Mouse (Mus musculus): ENCODE measurements around the gene Xrcc3. TPM values are rescaled to one million over a fixed set of nuclear protein-coding genes. Genes with fewer than 3 reads are reported as not detected.

The Xrcc3 gene
- polyA plus RNA-seq, 1 experiment = 9.3 TPM

- Histone ChIP-seq H3K4me1 (ENCODE audit: control insufficient read depth, insufficient read depth, insufficient read length, low read length) (no peaks in the 10 kb centered on the region), H3K27ac (ENCODE audit: insufficient read depth, low read depth, low read length) (no peak overlapping the region), H3K27me3 (ENCODE audit: control insufficient read depth, insufficient read depth, low read length) (no peaks in the 10 kb centered on the region), H3K36me3 (ENCODE audit: control insufficient read depth, insufficient read depth, low read length) (peaks cover 90% of the 10 kb centered on the region), H3K4me3 (ENCODE audit: low read depth, low read length) (no peak overlapping the region)
- TF ChIP-seq POLR2A (IDR thresholded peaks at IDR 0.05; ENCODE audit: low read depth, low read length) = no peak
- TF ChIP-seq CTCF (IDR thresholded peaks at IDR 0.05; ENCODE audit: extremely low read depth, insufficient read length, insufficient replicate concordance, low read depth, low read length) = no peak
- 88% methylated on average over 9 of the region's 9 CpGs for WGBS
Measured at GRCm38 (mm10) chr12:111829954-111830353, 16.3 kb upstream of the Xrcc3 start.

DNA sequence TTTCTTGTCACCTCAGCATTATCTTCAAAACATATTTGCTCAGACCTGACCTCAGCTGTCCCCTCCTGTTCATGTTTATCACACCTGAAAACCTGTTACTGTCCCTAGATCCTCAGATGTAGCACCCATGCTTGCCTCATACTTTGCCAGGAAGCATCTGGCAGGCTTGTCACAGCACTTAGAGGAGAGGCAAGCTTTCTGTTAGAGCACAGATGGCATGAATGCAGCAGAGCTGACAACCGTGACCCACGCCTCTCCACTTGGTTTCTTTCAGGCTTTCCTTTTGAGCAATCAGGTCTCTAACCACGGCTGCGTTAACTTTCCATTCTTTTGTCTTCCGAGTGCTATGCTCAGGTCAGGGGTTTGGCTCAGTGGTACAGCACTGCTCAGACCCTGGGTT is 15.8 kb upstream of the Xrcc3 start:
- no peaks in the 10 kb centered on the region for H3K4me1 ChIP-seq (ENCODE audit: control insufficient read depth, insufficient read depth, insufficient read length, low read length)
- H3K27ac ChIP-seq (ENCODE audit: insufficient read depth, low read depth, low read length) = no peak overlapping the region
- no peak overlapping the region for H3K4me3 ChIP-seq (ENCODE audit: low read depth, low read length)
- H3K27me3 ChIP-seq (ENCODE audit: control insufficient read depth, insufficient read depth, low read length) = no peaks in the 10 kb centered on the region
- 84% methylated on average over 5 of the region's 5 CpGs for WGBS
- peaks cover 91% of the 10 kb centered on the region for H3K36me3 ChIP-seq (ENCODE audit: control insufficient read depth, insufficient read depth, low read length)
- TF ChIP-seq POLR2A (IDR thresholded peaks at IDR 0.05; ENCODE audit: low read depth, low read length) (no peak), CTCF (IDR thresholded peaks at IDR 0.05; ENCODE audit: extremely low read depth, insufficient read length, insufficient replicate concordance, low read depth, low read length) (no peak)

DNA sequence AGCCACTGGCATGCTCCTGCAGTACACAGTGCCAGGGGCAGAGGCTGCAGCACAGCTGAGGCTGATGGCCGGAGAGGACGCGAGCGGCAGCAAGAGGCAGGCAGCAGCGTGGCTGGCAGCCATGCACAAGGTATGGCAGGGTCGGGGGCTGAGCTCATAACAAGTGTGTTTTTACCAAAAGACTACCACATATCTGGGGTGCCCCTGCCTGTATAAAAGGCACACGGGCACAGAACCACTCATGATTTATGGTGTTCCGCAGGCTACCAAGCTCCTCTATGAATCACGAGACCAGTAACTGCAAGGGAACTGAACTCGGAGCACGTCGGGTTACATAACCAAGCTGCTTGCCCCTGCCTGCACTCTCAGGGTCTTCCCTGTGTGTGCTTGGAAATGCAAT is 13.9 kb upstream of the Xrcc3 start:
- TF ChIP-seq POLR2A (IDR thresholded peaks at IDR 0.05; ENCODE audit: low read depth, low read length) (no peak), CTCF (IDR thresholded peaks at IDR 0.05; ENCODE audit: extremely low read depth, insufficient read length, insufficient replicate concordance, low read depth, low read length) (no peak)
- 91% methylated on average over 12 of the region's 12 CpGs for WGBS
- Histone ChIP-seq H3K27me3 (ENCODE audit: control insufficient read depth, insufficient read depth, low read length) (no peaks in the 10 kb centered on the region), H3K27ac (ENCODE audit: insufficient read depth, low read depth, low read length) (no peak overlapping the region), H3K4me1 (ENCODE audit: control insufficient read depth, insufficient read depth, insufficient read length, low read length) (no peaks in the 10 kb centered on the region), H3K36me3 (ENCODE audit: control insufficient read depth, insufficient read depth, low read length) (peaks cover 85% of the 10 kb centered on the region), H3K4me3 (ENCODE audit: low read depth, low read length) (no peak overlapping the region)

GRCm38 (mm10) chr12:111821931-111822330 is 8.3 kb upstream of the Xrcc3 start:
- Histone ChIP-seq H3K4me3 (ENCODE audit: low read depth, low read length) (no peak overlapping the region), H3K27ac (ENCODE audit: insufficient read depth, low read depth, low read length) (no peak overlapping the region), H3K4me1 (ENCODE audit: control insufficient read depth, insufficient read depth, insufficient read length, low read length) (peaks cover 22% of the 10 kb centered on the region), H3K36me3 (ENCODE audit: control insufficient read depth, insufficient read depth, low read length) (peaks cover 43% of the 10 kb centered on the region), H3K27me3 (ENCODE audit: control insufficient read depth, insufficient read depth, low read length) (no peaks in the 10 kb centered on the region)
- 71% methylated on average over 4 of the region's 4 CpGs for WGBS
- TF ChIP-seq CTCF (IDR thresholded peaks at IDR 0.05; ENCODE audit: extremely low read depth, insufficient read length, insufficient replicate concordance, low read depth, low read length) (no peak), POLR2A (IDR thresholded peaks at IDR 0.05; ENCODE audit: low read depth, low read length) (no peak)

DNA sequence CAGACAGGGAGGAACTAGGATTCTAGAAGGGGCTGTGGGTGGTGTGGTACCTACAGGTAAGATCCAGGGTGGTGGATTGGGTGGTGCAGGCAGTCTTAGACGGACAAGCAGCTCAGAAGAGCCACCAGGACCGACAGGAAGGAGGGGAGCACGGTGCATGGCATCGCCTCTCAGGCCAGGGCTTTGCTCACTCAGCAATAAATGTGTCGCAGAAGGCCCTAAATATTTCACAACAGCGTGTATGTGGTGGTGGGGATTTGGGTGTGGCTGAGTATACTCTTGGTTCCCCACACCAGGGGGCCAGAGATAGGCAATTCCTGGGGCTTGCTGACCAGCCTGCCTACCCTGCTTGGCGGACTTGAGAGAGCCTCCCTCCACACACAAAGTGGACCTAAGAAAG is 7.0 kb upstream of the Xrcc3 start:
- H3K27ac ChIP-seq (ENCODE audit: insufficient read depth, low read depth, low read length) = no peak overlapping the region
- no peaks in the 10 kb centered on the region for H3K27me3 ChIP-seq (ENCODE audit: control insufficient read depth, insufficient read depth, low read length)
- H3K4me1 ChIP-seq (ENCODE audit: control insufficient read depth, insufficient read depth, insufficient read length, low read length) = peaks cover 22% of the 10 kb centered on the region
- 63% methylated on average over 7 of the region's 7 CpGs for WGBS
- no peak overlapping the region for H3K4me3 ChIP-seq (ENCODE audit: low read depth, low read length)
- peaks cover 30% of the 10 kb centered on the region for H3K36me3 ChIP-seq (ENCODE audit: control insufficient read depth, insufficient read depth, low read length)
- TF ChIP-seq POLR2A (IDR thresholded peaks at IDR 0.05; ENCODE audit: low read depth, low read length) (no peak), CTCF (IDR thresholded peaks at IDR 0.05; ENCODE audit: extremely low read depth, insufficient read length, insufficient replicate concordance, low read depth, low read length) (no peak)

DNA sequence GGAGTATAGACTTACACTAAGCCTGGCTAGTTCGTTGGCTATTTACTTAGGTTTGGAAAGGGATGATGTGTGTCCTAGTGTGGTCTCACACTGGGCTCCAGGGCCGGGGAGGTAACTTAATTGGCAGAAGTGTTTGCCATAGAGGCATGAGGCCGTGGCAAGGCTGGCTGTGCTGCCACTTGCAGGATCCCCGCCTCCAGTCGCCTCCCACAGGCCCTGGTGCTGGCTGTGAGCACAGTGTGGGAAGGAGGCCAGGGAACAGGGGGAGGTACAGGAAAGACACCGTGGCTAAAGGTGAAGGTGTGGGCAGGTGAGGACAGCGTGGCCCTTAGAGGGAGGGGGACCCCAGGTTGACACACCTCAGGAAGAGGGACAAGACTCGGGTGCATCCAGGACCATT is 6.3 kb upstream of the Xrcc3 start:
- H3K27ac ChIP-seq (ENCODE audit: insufficient read depth, low read depth, low read length) = no peak overlapping the region
- H3K4me1 ChIP-seq (ENCODE audit: control insufficient read depth, insufficient read depth, insufficient read length, low read length) = peaks cover 26% of the 10 kb centered on the region
- no peak overlapping the region for H3K4me3 ChIP-seq (ENCODE audit: low read depth, low read length)
- 36% methylated on average over 8 of the region's 8 CpGs for WGBS
- TF ChIP-seq POLR2A (IDR thresholded peaks at IDR 0.05; ENCODE audit: low read depth, low read length) (no peak), CTCF (IDR thresholded peaks at IDR 0.05; ENCODE audit: extremely low read depth, insufficient read length, insufficient replicate concordance, low read depth, low read length) (no peak)
- H3K27me3 ChIP-seq (ENCODE audit: control insufficient read depth, insufficient read depth, low read length) = no peaks in the 10 kb centered on the region
- peaks cover 23% of the 10 kb centered on the region for H3K36me3 ChIP-seq (ENCODE audit: control insufficient read depth, insufficient read depth, low read length)

GRCm38 (mm10) chr12:111817991-111818390 is 4.3 kb upstream of the Xrcc3 start:
- Histone ChIP-seq H3K27ac (ENCODE audit: insufficient read depth, low read depth, low read length) (peak overlapping the region; percentile 97), H3K4me3 (ENCODE audit: low read depth, low read length) (peak overlapping the region; percentile 35), H3K4me1 (ENCODE audit: control insufficient read depth, insufficient read depth, insufficient read length, low read length) (peaks cover 29% of the 10 kb centered on the region), H3K27me3 (ENCODE audit: control insufficient read depth, insufficient read depth, low read length) (no peaks in the 10 kb centered on the region), H3K36me3 (ENCODE audit: control insufficient read depth, insufficient read depth, low read length) (peaks cover 5% of the 10 kb centered on the region)
- TF ChIP-seq POLR2A (IDR thresholded peaks at IDR 0.05; ENCODE audit: low read depth, low read length) (no peak), CTCF (IDR thresholded peaks at IDR 0.05; ENCODE audit: extremely low read depth, insufficient read length, insufficient replicate concordance, low read depth, low read length) (no peak)
- 29% methylated on average over 8 of the region's 8 CpGs for WGBS

DNA sequence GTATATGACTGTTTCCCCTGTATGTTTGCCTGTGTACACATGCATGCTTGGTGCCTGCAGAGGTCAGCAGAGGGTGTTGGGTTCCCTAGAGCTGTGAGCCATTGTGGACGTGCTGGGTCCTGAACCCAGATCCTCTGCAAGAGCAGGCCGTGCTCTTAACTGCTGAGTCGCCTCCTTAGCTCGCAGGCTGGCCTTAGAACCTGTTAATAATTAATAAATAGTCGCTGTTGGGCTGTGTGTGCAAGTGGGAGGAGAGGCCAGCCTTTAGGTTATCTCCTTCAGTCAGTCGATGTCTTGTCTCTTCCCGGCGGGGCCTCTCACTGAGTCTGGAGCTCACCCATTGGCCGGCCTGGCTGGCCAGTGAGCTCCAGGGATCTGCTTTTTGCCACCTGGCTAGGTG is 3.3 kb upstream of the Xrcc3 start:
- TF ChIP-seq POLR2A (IDR thresholded peaks at IDR 0.05; ENCODE audit: low read depth, low read length) (peak; percentile 78), CTCF (IDR thresholded peaks at IDR 0.05; ENCODE audit: extremely low read depth, insufficient read length, insufficient replicate concordance, low read depth, low read length) (peak; percentile 25; the same call in 1 of the 2 replicates)
- peaks cover 34% of the 10 kb centered on the region for H3K4me1 ChIP-seq (ENCODE audit: control insufficient read depth, insufficient read depth, insufficient read length, low read length)
- peaks cover 5% of the 10 kb centered on the region for H3K36me3 ChIP-seq (ENCODE audit: control insufficient read depth, insufficient read depth, low read length)
- H3K27ac ChIP-seq (ENCODE audit: insufficient read depth, low read depth, low read length) = peak overlapping the region; percentile 98
- no peaks in the 10 kb centered on the region for H3K27me3 ChIP-seq (ENCODE audit: control insufficient read depth, insufficient read depth, low read length)
- 31% methylated on average over 9 of the region's 9 CpGs for WGBS
- H3K4me3 ChIP-seq (ENCODE audit: low read depth, low read length) = peak overlapping the region; percentile 94

Measured in small intestine, adult 2 months (tissue).